Mouse (Mus musculus) hindbrain, embryonic 16.5 days (tissue): ENCODE measurements around the gene Espl1. TPM values are rescaled to one million over a fixed set of nuclear protein-coding genes. Genes with fewer than 3 reads are reported as not detected.
A peak's percentile ranks its signal among the peaks of the same experiment; 100 is the strongest.

ENCODE experiments used
- ATAC-seq: fragments of 200-750 bp; cut with Nextera tagmentation; 2 replicates; pipeline ENCODE4 v1.8.0; 2017; ENCODE audit warnings: moderate TSS enrichment, moderate library complexity
- H3K27ac ChIP-seq: fragments of 300-500 bp; sonication (generic); 2 replicates; pipeline ENCODE4 v1.5.1; 2014; ENCODE audit warnings: low read depth, mild to moderate bottlenecking, control low read depth, low read length, moderate library complexity
- H3K27me3 ChIP-seq: fragments of 300-500 bp; sonication (generic); replicated peaks from 2 replicates; pipeline ENCODE4 v1.6.1; 2014; ENCODE audit warnings: low read length; ENCODE audit not compliant: control insufficient read depth, insufficient read depth
- H3K36me3 ChIP-seq: fragments of 300-500 bp; sonication (generic); 2 replicates; pipeline ENCODE4 v1.6.1; 2014; ENCODE audit warnings: mild to moderate bottlenecking, low read length, moderate library complexity, mixed read lengths; ENCODE audit not compliant: control insufficient read depth, insufficient read depth
- H3K4me1 ChIP-seq: fragments of 300-500 bp; sonication (generic); 2 replicates; pipeline ENCODE4 v1.6.1; 2014; ENCODE audit warnings: low read depth, low read length; ENCODE audit not compliant: control insufficient read depth, insufficient read depth
- H3K4me2 ChIP-seq: fragments of 300-500 bp; sonication (generic); 2 replicates; pipeline ENCODE4 v1.6.1; 2014; ENCODE audit warnings: mild to moderate bottlenecking, low read length, control low read depth, moderate library complexity
- H3K4me3 ChIP-seq: fragments of 300-500 bp; sonication (generic); 2 replicates; pipeline ENCODE4 v1.5.1; 2014; ENCODE audit warnings: mild to moderate bottlenecking, low read length, control low read depth, moderate library complexity
- H3K9ac ChIP-seq: fragments of 300-500 bp; sonication (generic); 2 replicates; pipeline ENCODE4 v1.6.1; 2014; ENCODE audit warnings: low read depth, mild to moderate bottlenecking, control low read depth, low read length, moderate library complexity
- H3K9me3 ChIP-seq: fragments of 300-500 bp; sonication (generic); 2 replicates; pipeline ENCODE4 v1.6.1; 2014; ENCODE audit warnings: mild to moderate bottlenecking, low read length, moderate library complexity; ENCODE audit not compliant: control insufficient read depth
- WGBS: fragments of 180-500 bp; shearing (Covaris S2); extraction: QIAGEN DNeasy Blood & Tissue Kit; methylation state at CpG from one replicate; pipeline ENCODE4 v1.1.7; 2014; 5-methylcytosine and 5-hydroxymethylcytosine counted together
- polyA plus RNA-seq: library from polyadenylated mRNA; unstranded; fragments of >200 nt; fragmentation: Nextera tagmentation; extraction: Ambion mirVana; gene quantifications from 2 replicates; pipeline ENCODE4 v1.2.1, GENCODE M21; 2015

The Espl1 gene
- polyA plus RNA-seq, 1 experiment from 2014 or later = 4.1 TPM

- no peak overlapping the region for H3K9ac ChIP-seq
- H3K4me1 ChIP-seq = peaks cover 24% of the 10 kb centered on the region
- ATAC-seq = no peak
- WGBS = 27% methylated on average over 16 of the region's 16 CpGs
- peak overlapping the region; percentile 99 for H3K4me2 ChIP-seq
- no peak overlapping the region; the same call in 1 of the 2 replicates for H3K4me3 ChIP-seq
- no peaks in the 10 kb centered on the region for H3K9me3 ChIP-seq
- no peaks in the 10 kb centered on the region for H3K36me3 ChIP-seq
- H3K27me3 ChIP-seq = peaks cover 27% of the 10 kb centered on the region
- H3K27ac ChIP-seq = no peak overlapping the region
Measured at GRCm38 (mm10) chr15:102356501-102357325, 60.6 kb downstream of the Espl1 start.

- H3K4me3 ChIP-seq = peak overlapping the region; percentile 9
- peak overlapping the region; percentile 38 for H3K9ac ChIP-seq
- peaks cover 27% of the 10 kb centered on the region for H3K27me3 ChIP-seq
Measured at GRCm38 (mm10) chr15:102358126-102358525, 62.1 kb downstream of the Espl1 start.

GRCm38 (mm10) chr15:102358834-102359233 is 62.8 kb downstream of the Espl1 start:
- Histone ChIP-seq H3K4me3 (no peak overlapping the region), H3K27ac (no peak overlapping the region), H3K27me3 (peaks cover 27% of the 10 kb centered on the region), H3K9me3 (no peaks in the 10 kb centered on the region), H3K36me3 (no peaks in the 10 kb centered on the region), H3K4me1 (peaks cover 24% of the 10 kb centered on the region), H3K4me2 (no peak overlapping the region), H3K9ac (no peak overlapping the region; the same call in 1 of the 2 replicates)
- ATAC-seq = no peak
- 26% methylated on average over 5 of the region's 5 CpGs for WGBS

More at GRCm38 (mm10) chr15:102358126-102358525, 62.1 kb downstream of the Espl1 start:
- Histone ChIP-seq H3K9me3 (no peaks in the 10 kb centered on the region), H3K4me1 (peaks cover 24% of the 10 kb centered on the region), H3K36me3 (no peaks in the 10 kb centered on the region), H3K27ac (no peak overlapping the region), H3K4me2 (peak overlapping the region; percentile 42)
- WGBS = 2% methylated on average over 21 of the region's 25 CpGs
- no peak for ATAC-seq

- no peak overlapping the region for H3K9ac ChIP-seq
- H3K4me1 ChIP-seq = peaks cover 17% of the 10 kb centered on the region
- 13% methylated on average over 13 of the region's 14 CpGs for WGBS
- no peak overlapping the region for H3K4me3 ChIP-seq
- no peaks in the 10 kb centered on the region for H3K36me3 ChIP-seq
- no peak overlapping the region for H3K27ac ChIP-seq
- H3K9me3 ChIP-seq = no peaks in the 10 kb centered on the region
- H3K4me2 ChIP-seq = peak overlapping the region; percentile 39
- ATAC-seq = no peak
- peaks cover 14% of the 10 kb centered on the region for H3K27me3 ChIP-seq
Measured at GRCm38 (mm10) chr15:102362648-102363047, 66.6 kb downstream of the Espl1 start.

GRCm38 (mm10) chr15:102364678-102365077 is 68.6 kb downstream of the Espl1 start:
- 100% methylated on average over 1 of the region's 1 CpGs for WGBS
- no peak overlapping the region for H3K4me2 ChIP-seq
- peaks cover 8% of the 10 kb centered on the region for H3K4me1 ChIP-seq
- H3K9ac ChIP-seq = no peak overlapping the region
- no peak overlapping the region for H3K4me3 ChIP-seq
- no peak overlapping the region for H3K27ac ChIP-seq
- no peaks in the 10 kb centered on the region for H3K36me3 ChIP-seq
- no peaks in the 10 kb centered on the region for H3K9me3 ChIP-seq
- ATAC-seq = no peak
- H3K27me3 ChIP-seq = peaks cover 4% of the 10 kb centered on the region; the same call in 1 of the 2 replicates

- Histone ChIP-seq H3K27me3 (peaks cover 7% of the 10 kb centered on the region), H3K4me2 (peak overlapping the region; percentile 55), H3K9ac (peak overlapping the region; percentile 15; the same call in 1 of the 2 replicates), H3K27ac (no peak overlapping the region), H3K9me3 (no peaks in the 10 kb centered on the region), H3K36me3 (no peaks in the 10 kb centered on the region), H3K4me3 (no peak overlapping the region; the same call in 1 of the 2 replicates), H3K4me1 (peaks cover 8% of the 10 kb centered on the region)
- no peak for ATAC-seq
- WGBS = 5% methylated on average over 7 of the region's 7 CpGs
Measured at GRCm38 (mm10) chr15:102366238-102366637, 70.2 kb downstream of the Espl1 start.

- no peak within 1 kb of the TSS for H3K27ac ChIP-seq
- no peaks in the 10 kb centered on the region for H3K36me3 ChIP-seq
- H3K27me3 ChIP-seq = peaks cover 10% of the 10 kb centered on the region
- peak within 1 kb of the TSS; percentile 29 for H3K4me3 ChIP-seq
- 4% methylated on average over 15 of the region's 15 CpGs for whole genome bisulfite sequencing
- ATAC-seq = peak; percentile 53; the same call in 1 of the 2 replicates
- peak within 1 kb of the TSS; percentile 55 for H3K4me2 ChIP-seq
- peaks cover 8% of the 10 kb centered on the region for H3K4me1 ChIP-seq
- H3K9ac ChIP-seq = peak within 1 kb of the TSS; percentile 15; the same call in 1 of the 2 replicates
- H3K9me3 ChIP-seq = no peaks in the 10 kb centered on the region
Measured at GRCm38 (mm10) chr15:102366733-102367344, 70.8 kb downstream of the Espl1 start, which contains the start of gene Sp7. Gene Sp7, minus strand, starts transcription at chr15:102367182.

- Histone ChIP-seq H3K4me3 (no peak overlapping the region), H3K27ac (no peak overlapping the region), H3K9ac (no peak overlapping the region), H3K4me1 (peaks cover 8% of the 10 kb centered on the region), H3K27me3 (peaks cover 8% of the 10 kb centered on the region), H3K36me3 (no peaks in the 10 kb centered on the region), H3K4me2 (no peak overlapping the region), H3K9me3 (no peaks in the 10 kb centered on the region)
- 18% methylated on average over 13 of the region's 13 CpGs for WGBS
- no peak for ATAC-seq
Measured at GRCm38 (mm10) chr15:102369972-102370371, 73.9 kb downstream of the Espl1 start.

- WGBS = 20% methylated on average over 10 of the region's 10 CpGs
- Histone ChIP-seq H3K36me3 (no peaks in the 10 kb centered on the region), H3K4me3 (no peak overlapping the region), H3K4me2 (no peak overlapping the region), H3K9ac (peak overlapping the region; percentile 25; the same call in 1 of the 2 replicates), H3K27ac (no peak overlapping the region), H3K9me3 (no peaks in the 10 kb centered on the region), H3K27me3 (peaks cover 6% of the 10 kb centered on the region), H3K4me1 (peaks cover 8% of the 10 kb centered on the region)
- no peak for ATAC-seq
Measured at GRCm38 (mm10) chr15:102370727-102371126, 74.7 kb downstream of the Espl1 start.
